Mouse (Mus musculus) ovary, adult 18-20 months (tissue): ENCODE measurements around the gene Fnbp1.

Source experiments
- DNase-seq: peaks from one replicate; pipeline ENCODE4 v3.0.0; 2022; ENCODE audit warnings: low spot score, mixed read lengths

Fnbp1 gene

DNA sequence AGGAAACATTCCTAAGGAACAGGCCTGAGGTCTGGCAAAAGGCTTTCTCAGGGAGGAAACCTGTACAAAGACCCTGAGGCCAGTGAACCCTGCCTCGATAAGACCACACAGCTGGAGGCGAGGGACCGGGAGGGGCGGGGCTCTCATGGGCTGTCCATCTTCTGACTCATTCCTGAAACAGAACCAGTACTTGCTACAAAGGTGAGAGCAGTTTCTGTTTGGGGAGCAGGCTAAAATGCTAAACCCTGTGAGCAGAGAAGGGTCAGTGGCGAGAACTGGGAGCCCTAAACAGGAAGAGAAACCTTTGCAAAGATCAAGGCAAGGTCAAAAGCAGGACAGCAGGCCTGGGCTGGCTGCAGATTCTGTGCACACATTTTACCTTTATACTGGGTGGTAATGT lies 47.2 kb downstream of the Fnbp1 start:
- DNase-seq = no peak

GRCm38 (mm10) chr2:31092939-31093338 lies 48.9 kb downstream of the Fnbp1 start:
- no peak for DNase-seq

DNA sequence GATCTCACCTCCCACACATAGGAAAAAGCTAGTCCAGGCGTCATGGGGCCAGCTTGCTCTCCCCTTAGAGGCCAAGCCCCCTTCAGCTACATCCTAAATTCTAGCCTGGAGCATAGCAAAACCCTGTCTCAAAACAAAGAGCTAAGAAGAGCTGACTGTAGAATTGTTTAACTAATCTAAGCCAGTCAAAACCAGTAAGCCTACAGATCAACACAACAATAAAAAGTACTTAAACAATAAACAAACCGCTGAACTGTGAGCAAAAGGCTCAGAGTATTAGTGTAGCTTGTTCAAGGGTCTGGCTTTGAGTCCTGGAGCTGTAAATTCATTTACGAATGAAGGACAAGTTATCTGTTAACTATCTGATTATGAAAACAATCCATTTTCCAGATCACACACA lies 50.6 kb downstream of the Fnbp1 start:
- no peak for DNase-seq

- DNase-seq = no peak
These were observed 52.2 kb downstream of the Fnbp1 start for GRCm38 (mm10) chr2:31089607-31090006.

- no peak for DNase-seq
These were observed 52.9 kb downstream of the Fnbp1 start for GRCm38 (mm10) chr2:31088871-31089270.

DNA sequence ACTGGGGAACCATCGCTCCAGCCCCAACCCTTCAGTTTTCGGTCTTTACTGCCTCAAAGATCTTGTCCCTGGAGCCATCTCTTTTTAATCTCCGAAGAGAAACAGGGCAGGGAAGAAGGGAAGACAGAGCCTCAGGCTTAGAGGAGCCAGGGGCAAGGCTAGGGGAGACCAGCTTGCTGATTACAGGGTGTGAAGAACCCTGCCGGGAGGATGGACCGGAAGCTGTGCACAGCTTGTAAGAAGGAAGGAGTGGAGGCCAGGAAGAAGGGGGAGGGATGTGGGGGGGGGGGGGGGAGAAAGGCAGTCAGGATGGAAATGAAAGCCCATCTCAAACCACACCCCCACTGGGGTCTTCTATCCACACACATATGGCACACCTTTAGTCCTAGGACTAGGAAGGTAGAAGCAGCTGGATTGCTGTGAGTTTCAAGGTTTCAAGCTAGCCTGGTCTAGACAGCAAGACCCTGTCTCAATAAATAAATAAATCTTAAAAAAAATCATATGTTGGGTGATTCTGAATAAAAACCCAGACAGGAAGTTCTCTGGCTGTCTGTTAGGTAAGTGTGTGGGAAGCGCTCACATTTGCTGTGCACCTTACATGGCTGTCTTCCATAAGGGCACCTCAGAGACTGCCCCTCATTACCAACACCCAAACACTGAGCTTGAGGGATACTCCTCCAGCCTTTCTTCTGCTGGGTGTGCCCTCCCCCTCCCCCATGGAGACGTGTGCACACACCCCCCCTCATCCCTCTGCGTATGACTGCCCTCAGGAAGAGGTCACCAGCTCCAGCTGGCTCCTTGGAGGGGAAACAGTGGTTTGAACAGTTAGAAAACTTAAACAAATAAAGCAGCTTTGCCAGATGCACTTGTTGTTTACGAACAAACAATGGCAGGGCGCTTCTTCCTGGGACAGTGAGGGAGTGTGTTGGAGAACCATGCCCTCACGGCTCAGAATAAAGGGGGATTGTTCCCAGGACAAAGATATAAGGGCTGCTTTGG lies 53.8 kb downstream of the Fnbp1 start:
- DNase-seq = no peak

GRCm38 (mm10) chr2:31087085-31087484 lies 54.7 kb downstream of the Fnbp1 start:
- no peak for DNase-seq

- no peak for DNase-seq
These were observed 55.3 kb downstream of the Fnbp1 start for GRCm38 (mm10) chr2:31086543-31086942.

GRCm38 (mm10) chr2:31084169-31084850 lies 57.5 kb downstream of the Fnbp1 start:
- DNase-seq = no peak

GRCm38 (mm10) chr2:31083372-31083771 lies 58.4 kb downstream of the Fnbp1 start:
- no peak for DNase-seq

DNA sequence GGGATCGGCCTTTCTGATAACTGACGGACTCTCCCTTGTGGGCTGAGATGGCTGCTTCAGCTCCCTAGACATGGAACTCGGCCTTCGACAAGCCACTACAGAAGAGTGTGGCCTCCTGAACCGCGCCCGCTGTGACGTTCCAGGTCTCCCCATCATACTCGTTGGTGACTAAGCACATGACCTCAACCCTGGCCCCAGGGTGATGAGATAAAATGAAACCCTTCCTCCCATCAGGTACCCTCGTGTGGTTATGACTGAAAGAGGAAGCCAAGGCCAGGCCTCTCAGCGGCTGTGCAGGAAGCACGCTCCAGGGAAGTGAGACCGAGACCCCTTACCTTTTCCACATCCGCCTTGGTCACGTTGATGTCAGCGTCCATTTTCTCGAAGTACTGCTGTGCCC lies 59.2 kb downstream of the Fnbp1 start:
- no peak for DNase-seq

DNA sequence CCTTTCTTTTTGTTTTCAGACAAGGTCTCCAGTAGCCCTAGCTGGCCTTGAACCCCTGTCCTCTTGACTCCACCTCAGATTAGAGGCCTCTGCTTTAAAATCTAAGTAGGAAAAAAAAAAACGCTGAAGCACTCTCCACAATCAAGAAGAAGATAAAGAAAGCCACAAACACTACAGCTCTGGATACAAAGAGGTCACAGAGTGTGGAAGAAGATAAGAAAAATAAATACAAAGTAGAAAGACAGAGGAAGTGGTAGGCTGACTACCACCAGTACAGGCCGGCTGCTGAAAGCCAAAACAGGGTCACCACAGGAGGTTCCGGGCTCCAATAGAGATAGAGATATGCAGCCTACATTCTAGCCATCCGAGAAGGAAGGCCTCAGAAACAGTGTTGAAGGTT lies 60.5 kb downstream of the Fnbp1 start:
- DNase-seq = peak; percentile 53

- DNase-seq = no peak
These were observed 62.7 kb downstream of the Fnbp1 start for GRCm38 (mm10) chr2:31079117-31079516.

DNA sequence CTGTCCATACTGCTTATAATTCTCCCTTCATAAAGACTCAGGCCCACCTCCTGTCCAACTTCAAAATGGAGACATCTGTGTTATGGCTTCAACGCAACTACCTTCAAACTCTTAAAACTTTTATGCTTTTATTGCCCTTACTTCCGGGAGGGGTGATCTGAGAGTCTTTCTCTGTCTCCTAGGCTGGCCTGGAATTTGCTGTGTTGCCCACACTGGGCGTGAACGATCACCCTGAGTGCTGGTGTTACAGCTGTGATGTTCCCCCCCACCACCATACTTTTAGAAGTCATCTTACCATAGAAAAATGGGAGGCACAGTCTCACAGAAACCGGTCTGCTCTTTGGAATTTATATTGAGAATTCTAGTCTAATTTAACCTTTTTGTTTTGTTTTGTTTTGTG lies 64.2 kb downstream of the Fnbp1 start:
- no peak for DNase-seq

DNA sequence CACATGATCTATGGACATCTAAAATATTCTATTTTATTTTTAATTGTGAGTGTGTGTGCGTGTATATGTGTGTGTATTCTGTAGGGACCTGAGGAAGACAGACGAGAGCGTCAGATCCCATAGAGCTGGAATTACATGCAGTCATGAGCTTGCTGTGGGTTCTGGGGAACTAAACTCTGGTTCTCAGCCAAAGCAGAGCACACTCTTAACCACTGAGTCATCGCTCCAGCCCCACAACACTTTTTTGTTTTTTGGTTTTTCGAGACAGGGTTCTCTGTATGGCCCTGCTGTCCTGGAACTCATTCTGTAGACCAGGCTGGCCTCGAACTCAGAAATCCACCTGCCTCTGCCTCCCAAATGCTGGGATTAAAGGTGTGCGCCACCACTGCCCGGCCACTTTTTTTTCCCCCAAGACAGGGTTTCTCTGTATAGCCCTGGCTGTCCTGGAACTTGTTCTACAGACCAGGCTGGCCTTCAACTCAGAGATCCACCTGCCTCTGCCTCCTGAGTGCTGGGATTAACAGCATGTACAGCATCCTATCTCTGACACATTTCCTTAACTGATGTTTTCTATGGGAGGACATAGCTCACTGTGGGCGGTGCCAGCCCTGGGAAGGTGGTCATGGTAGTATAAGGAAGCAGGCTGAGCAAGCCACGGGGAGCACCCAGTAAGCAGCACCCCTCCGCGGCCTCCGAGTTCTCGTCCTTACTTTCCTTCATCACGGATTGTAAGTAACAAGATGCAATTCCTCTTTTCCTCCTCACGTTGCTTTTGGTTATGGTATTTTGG lies 65.3 kb downstream of the Fnbp1 start:
- DNase-seq = no peak

GRCm38 (mm10) chr2:31075836-31076235 lies 66.0 kb downstream of the Fnbp1 start:
- no peak for DNase-seq

GRCm38 (mm10) chr2:31075168-31075567 lies 66.6 kb downstream of the Fnbp1 start:
- DNase-seq = no peak

- no peak for DNase-seq
These were observed 72.3 kb downstream of the Fnbp1 start for GRCm38 (mm10) chr2:31069506-31069905.

GRCm38 (mm10) chr2:31069114-31069445 lies 72.7 kb downstream of the Fnbp1 start:
- DNase-seq = no peak

- no peak for DNase-seq
These were observed 73.3 kb downstream of the Fnbp1 start for GRCm38 (mm10) chr2:31068246-31069113.

GRCm38 (mm10) chr2:31067696-31068245 lies 74.0 kb downstream of the Fnbp1 start:
- DNase-seq = no peak
